Mouse (Mus musculus) stomach, embryonic 14.5 days (tissue): ENCODE measurements around the gene Snai1. TPM values are rescaled to one million over a fixed set of nuclear protein-coding genes. Genes with fewer than 3 reads are reported as not detected.

Source experiments
- ATAC-seq: fragments of 200-750 bp; cut with Nextera tagmentation; 2 replicates; pipeline ENCODE4 v1.8.0; 2017; ENCODE audit warnings: low read depth, moderate TSS enrichment; ENCODE audit not compliant: insufficient number of reproducible peaks, insufficient read depth, low FRiP score
- H3K27ac ChIP-seq: fragments of 300-500 bp; sonication (generic); 2 replicates; pipeline ENCODE4 v1.5.1; 2014; ENCODE audit warnings: mild to moderate bottlenecking, low read length, moderate library complexity, mixed read lengths
- H3K27me3 ChIP-seq: fragments of 300-500 bp; sonication (generic); 2 replicates; pipeline ENCODE4 v1.6.1; 2014; ENCODE audit warnings: low read length, control low read depth, mixed read lengths; ENCODE audit not compliant: control insufficient read depth, insufficient read depth
- H3K36me3 ChIP-seq: fragments of 300-500 bp; sonication (generic); 2 replicates; pipeline ENCODE4 v1.6.1; 2014; ENCODE audit warnings: mild to moderate bottlenecking, control low read depth, low read length, moderate library complexity, mixed read lengths; ENCODE audit not compliant: control insufficient read depth, insufficient read depth
- H3K4me1 ChIP-seq: fragments of 300-500 bp; sonication (generic); 2 replicates; pipeline ENCODE4 v1.6.1; 2014; ENCODE audit warnings: low read length, control low read depth, mixed read lengths; ENCODE audit not compliant: control insufficient read depth, insufficient read depth
- H3K4me2 ChIP-seq: fragments of 300-500 bp; sonication (generic); replicated peaks from 2 replicates; pipeline ENCODE4 v1.6.1; 2014; ENCODE audit warnings: low read depth, low read length, control low read depth
- H3K4me3 ChIP-seq: fragments of 300-500 bp; sonication (generic); 2 replicates; pipeline ENCODE4 v1.5.1; 2014; ENCODE audit warnings: low read depth, low read length, control low read depth
- H3K9ac ChIP-seq: fragments of 300-500 bp; sonication (generic); replicated peaks from 2 replicates; pipeline ENCODE4 v1.6.1; 2014; ENCODE audit warnings: low read depth, mild to moderate bottlenecking, control low read depth, low read length, moderate library complexity, mixed read lengths
- H3K9me3 ChIP-seq: fragments of 300-500 bp; sonication (generic); 2 replicates; pipeline ENCODE4 v1.6.1; 2016; ENCODE audit warnings: low read depth, low read length, control low read depth; ENCODE audit not compliant: control insufficient read depth
- WGBS: fragments of 180-500 bp; shearing (Covaris S2); extraction: QIAGEN DNeasy Blood & Tissue Kit; methylation state at CpG from one replicate; pipeline ENCODE4 v1.1.7; 2014; 5-methylcytosine and 5-hydroxymethylcytosine counted together
- polyA plus RNA-seq: library from polyadenylated mRNA; unstranded; fragments of >200 nt; fragmentation: Nextera tagmentation; extraction: Ambion mirVana; gene quantifications from 2 replicates; pipeline ENCODE4 v1.2.1, GENCODE M21; 2014

The Snai1 gene
- polyA plus RNA-seq, 1 experiment from 2014 or later, result 11.6 TPM

GRCm38 (mm10) chr2:167576121-167576620 is 38.2 kb downstream of the Snai1 start:
- no peak overlapping the region for H3K4me2 ChIP-seq
- H3K4me1 ChIP-seq, result no peaks in the 10 kb centered on the region
- H3K27me3 ChIP-seq, result no peaks in the 10 kb centered on the region
- no peak overlapping the region for H3K9ac ChIP-seq
- H3K27ac ChIP-seq, result no peak overlapping the region
- H3K9me3 ChIP-seq, result no peaks in the 10 kb centered on the region
- ATAC-seq, result no peak
- H3K4me3 ChIP-seq, result no peak overlapping the region
- WGBS, result 72% methylated on average over 8 of the region's 8 CpGs
- H3K36me3 ChIP-seq, result no peaks in the 10 kb centered on the region

GRCm38 (mm10) chr2:167577186-167577785 is 39.3 kb downstream of the Snai1 start:
- no peak overlapping the region for H3K27ac ChIP-seq
- H3K27me3 ChIP-seq, result no peaks in the 10 kb centered on the region
- peaks cover 2% of the 10 kb centered on the region for H3K4me1 ChIP-seq
- H3K4me2 ChIP-seq, result no peak overlapping the region
- H3K9me3 ChIP-seq, result no peaks in the 10 kb centered on the region
- no peak for ATAC-seq
- no peaks in the 10 kb centered on the region for H3K36me3 ChIP-seq
- H3K9ac ChIP-seq, result no peak overlapping the region
- 66% methylated on average over 9 of the region's 9 CpGs for WGBS
- H3K4me3 ChIP-seq, result no peak overlapping the region

- WGBS, result 49% methylated on average over 5 of the region's 5 CpGs
- Histone ChIP-seq H3K36me3 (no peaks in the 10 kb centered on the region), H3K27ac (no peak overlapping the region), H3K9me3 (no peaks in the 10 kb centered on the region), H3K9ac (no peak overlapping the region), H3K4me1 (peaks cover 14% of the 10 kb centered on the region), H3K4me3 (no peak overlapping the region), H3K27me3 (no peaks in the 10 kb centered on the region), H3K4me2 (no peak overlapping the region)
- ATAC-seq, result no peak
Observed at GRCm38 (mm10) chr2:167578521-167578920, 40.5 kb downstream of the Snai1 start.

GRCm38 (mm10) chr2:167583161-167583952 is 45.4 kb downstream of the Snai1 start:
- Histone ChIP-seq H3K9ac (no peak overlapping the region), H3K4me3 (no peak overlapping the region), H3K36me3 (no peaks in the 10 kb centered on the region), H3K4me2 (0 out of 2 replicates have a peak overlapping the region, but pooled peaks have one; percentile 2), H3K4me1 (peaks cover 38% of the 10 kb centered on the region), H3K27me3 (no peaks in the 10 kb centered on the region), H3K27ac (peak overlapping the region; percentile 53), H3K9me3 (no peaks in the 10 kb centered on the region)
- ATAC-seq, result peak; percentile 5; the same call in 1 of the 2 replicates
- WGBS, result 19% methylated on average over 10 of the region's 10 CpGs

GRCm38 (mm10) chr2:167585273-167585672 is 47.3 kb downstream of the Snai1 start:
- WGBS, result 69% methylated on average over 2 of the region's 2 CpGs
- Histone ChIP-seq H3K9ac (no peak overlapping the region), H3K27ac (no peak overlapping the region), H3K27me3 (no peaks in the 10 kb centered on the region), H3K4me2 (no peak overlapping the region), H3K9me3 (no peaks in the 10 kb centered on the region), H3K4me3 (no peak overlapping the region), H3K4me1 (peaks cover 45% of the 10 kb centered on the region), H3K36me3 (no peaks in the 10 kb centered on the region)
- ATAC-seq, result no peak

- Histone ChIP-seq H3K4me2 (no peak overlapping the region), H3K9ac (no peak overlapping the region), H3K27ac (peak overlapping the region; percentile 52; the same call in 1 of the 2 replicates), H3K27me3 (no peaks in the 10 kb centered on the region), H3K4me3 (no peak overlapping the region), H3K4me1 (peaks cover 45% of the 10 kb centered on the region), H3K9me3 (no peaks in the 10 kb centered on the region), H3K36me3 (no peaks in the 10 kb centered on the region)
- WGBS, result 24% methylated on average over 8 of the region's 8 CpGs
- ATAC-seq, result no peak
Observed at GRCm38 (mm10) chr2:167586041-167586440, 48.0 kb downstream of the Snai1 start.

- Histone ChIP-seq H3K9me3 (no peaks in the 10 kb centered on the region), H3K36me3 (no peaks in the 10 kb centered on the region), H3K4me2 (no peak overlapping the region), H3K4me1 (peaks cover 45% of the 10 kb centered on the region), H3K27ac (peak overlapping the region; percentile 52; the same call in 1 of the 2 replicates), H3K9ac (no peak overlapping the region), H3K27me3 (no peaks in the 10 kb centered on the region), H3K4me3 (no peak overlapping the region)
- WGBS, result 19% methylated on average over 9 of the region's 9 CpGs
- peak; percentile 14; the same call in 1 of the 2 replicates for ATAC-seq
Observed at GRCm38 (mm10) chr2:167586976-167587375, 49.0 kb downstream of the Snai1 start.

- 20% methylated on average over 21 of the region's 21 CpGs for WGBS
- H3K9ac ChIP-seq, result no peak overlapping the region
- no peaks in the 10 kb centered on the region for H3K9me3 ChIP-seq
- 0 out of 2 replicates have a peak, but pooled peaks have one; percentile 35 for ATAC-seq
- no peaks in the 10 kb centered on the region for H3K27me3 ChIP-seq
- H3K4me3 ChIP-seq, result peak overlapping the region; percentile 11; the same call in 1 of the 2 replicates
- H3K36me3 ChIP-seq, result no peaks in the 10 kb centered on the region
- peaks cover 35% of the 10 kb centered on the region for H3K4me1 ChIP-seq
- peak overlapping the region; percentile 52; the same call in 1 of the 2 replicates for H3K27ac ChIP-seq
- peak overlapping the region; percentile 25; the same call in 1 of the 2 replicates for H3K4me2 ChIP-seq
Observed at GRCm38 (mm10) chr2:167588774-167589577, 51.0 kb downstream of the Snai1 start.
